Mouse (Mus musculus): ENCODE measurements at regions not wholly inside any gene's neighbourhood (a gene's known extent, or its start where the extent isn't known, plus 50 kb on each side); places are given as distances from the start of the nearest gene placed in this dataset.

DNA sequence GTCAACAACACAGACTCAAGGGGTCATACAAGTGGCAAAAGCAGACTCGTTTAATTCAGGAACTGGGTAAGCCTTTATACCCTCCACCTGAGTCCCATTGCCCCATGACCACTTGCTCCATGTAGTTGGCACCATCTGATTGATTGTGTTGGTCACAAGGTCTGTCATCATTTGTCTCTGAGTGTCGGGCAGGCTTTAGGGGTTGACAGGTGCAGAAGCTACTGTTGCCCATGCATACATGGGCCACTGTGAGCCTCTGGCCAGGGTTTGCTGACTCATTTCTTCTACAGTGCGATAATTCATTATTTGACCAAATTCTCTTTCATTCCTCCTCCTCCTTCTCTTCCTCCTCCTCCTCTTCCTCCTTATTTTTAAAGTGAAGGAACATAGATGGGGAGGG, 113.0 kb upstream of the Hdac4 start:
- TF ChIP-seq CTCF (IDR thresholded peaks at IDR 0.05; ENCODE audit: low read depth, low read length) (no peak), POLR2A (IDR thresholded peaks at IDR 0.05; ENCODE audit: insufficient read depth, low read length) (no peak)
